12 mouse cellular contexts compared by ENCODE assay signal in genomic region chr17:88132601-88133346, GRCm38 (mm10).
A peak's percentile ranks its signal among the peaks of the same experiment; 100 is the strongest.
DNase-seq lines count a peak whose midpoint lies in the region; ATAC-seq and TF ChIP-seq lines count a peak whose summit lies in the region.
"Had no signal": no experiment of that assay in that cellular context is flagged by ENCODE, and none has a peak within 500 bp of the region (broad histone marks: within the 10 kb centered on the region; RNA-seq: fewer than 3 reads in every experiment).

No protein-coding gene starts in this region.

- no peak overlapping the region for H3K27ac ChIP-seq in liver, embryonic 11.5 days (ENCODE audit: low read depth, low read length)
- peak overlapping the region; percentile 39; the same call in 1 of the 2 replicates for H3K27ac ChIP-seq in liver, postnatal 0 days (ENCODE audit: low read depth)
- H3K27ac ChIP-seq: neural tube, embryonic 13.5 days; stomach, embryonic 15.5 days had no signal

- no peaks in the 10 kb centered on the region for H3K4me1 ChIP-seq in liver, embryonic 11.5 days (replicated peaks; ENCODE audit: control insufficient read depth, insufficient read depth, low read length)
- no peaks in the 10 kb centered on the region for H3K4me1 ChIP-seq in liver, postnatal 0 days (ENCODE audit: insufficient read depth)
- H3K4me1 ChIP-seq: neural tube, embryonic 13.5 days; stomach, embryonic 15.5 days had no signal

- no peak for TF ChIP-seq CTCF in liver, postnatal 0 days (IDR thresholded peaks at IDR 0.05; ENCODE audit: low read depth)

- WGBS in liver, embryonic 11.5 days = 67% methylated on average over 23 of the region's 23 CpGs
- 42% methylated on average over 23 of the region's 23 CpGs for WGBS in liver, postnatal 0 days (ENCODE audit: insufficient replicate concordance)

- H3K4me2 ChIP-seq in liver, embryonic 11.5 days = no peak overlapping the region
- H3K4me2 ChIP-seq in liver, postnatal 0 days (ENCODE audit: low read depth, low read length) = 0 out of 2 replicates have a peak overlapping the region, but pooled peaks have one; percentile 32
- H3K4me2 ChIP-seq: lung, embryonic 14.5 days; neural tube, embryonic 13.5 days; stomach, embryonic 15.5 days had no signal

- no peaks in the 10 kb centered on the region for H3K27me3 ChIP-seq in liver, embryonic 11.5 days (replicated peaks; ENCODE audit: control insufficient read depth, insufficient read depth, low read length)
- H3K27me3 ChIP-seq in liver, postnatal 0 days (ENCODE audit: insufficient read depth, low read length) = no peaks in the 10 kb centered on the region
- H3K27me3 ChIP-seq: neural tube, embryonic 13.5 days; stomach, embryonic 15.5 days had no signal

- 0 out of 2 replicates have a peak, but pooled peaks have one; percentile 27 for TF ChIP-seq EP300 in liver, postnatal 0 days (IDR thresholded peaks at IDR 0.05; ENCODE audit: low read depth)

- peak; percentile 41; the same call in 1 of the 2 replicates for ATAC-seq in frontal cortex, adult (ENCODE audit: low TSS enrichment)
- ATAC-seq in liver, embryonic 11.5 days (replicated peaks; ENCODE audit: low FRiP score) = no peak
- ATAC-seq in liver, postnatal 0 days = peak; percentile 73

- H3K4me3 ChIP-seq in liver, embryonic 11.5 days (ENCODE audit: low read depth, low read length) = no peak overlapping the region
- H3K4me3 ChIP-seq in liver, postnatal 0 days (ENCODE audit: low read depth, low read length) = no peak overlapping the region
- H3K4me3 ChIP-seq: neural tube, embryonic 13.5 days; stomach, embryonic 15.5 days had no signal

- DNase-seq in frontal cortex, postnatal 14 days (ENCODE audit: low spot score in 2 of 2) = no peak
- DNase-seq in liver = peak; percentile 10
- DNase-seq in liver, embryonic 11.5 days (ENCODE audit: low spot score) = no peak
- peak; percentile 32 for DNase-seq in liver, postnatal 0 days
- peak; percentile 21 for DNase-seq in thymus, postnatal 25 days
- DNase-seq in left cerebral cortex, adult 11 months (ENCODE audit: low spot score) = no peak
- DNase-seq in neural tube, embryonic 10.5 days (ENCODE audit: extremely low spot score, low spot score) = no peak
- DNase-seq: embryo, embryonic 11 days; lung, embryonic 14.5 days had no signal

- no peak overlapping the region for H3K9ac ChIP-seq in liver, embryonic 11.5 days (ENCODE audit: low read depth, low read length)
- no peak overlapping the region for H3K9ac ChIP-seq in liver, postnatal 0 days (replicated peaks)
- H3K9ac ChIP-seq: lung, embryonic 14.5 days; neural tube, embryonic 13.5 days; stomach, embryonic 15.5 days had no signal

- H3K9me3 ChIP-seq in liver, embryonic 11.5 days (ENCODE audit: control insufficient read depth, low read length) = no peaks in the 10 kb centered on the region
- H3K9me3 ChIP-seq in liver, postnatal 0 days (ENCODE audit: low read length) = no peaks in the 10 kb centered on the region
- H3K9me3 ChIP-seq: neural tube, embryonic 13.5 days; stomach, embryonic 15.5 days had no signal

- no peaks in the 10 kb centered on the region for H3K36me3 ChIP-seq in liver, embryonic 11.5 days (ENCODE audit: control insufficient read depth, insufficient read depth, low read length)
- no peaks in the 10 kb centered on the region for H3K36me3 ChIP-seq in liver, postnatal 0 days (replicated peaks; ENCODE audit: insufficient read depth, low read length)
- H3K36me3 ChIP-seq: neural tube, embryonic 13.5 days; stomach, embryonic 15.5 days had no signal

Comparison
In these comparisons a context has a peak if more than half of its experiments do, and no peak if none do; other contexts are left out.
1. DNase-seq: peak in liver (single experiment), liver, postnatal 0 days (single experiment) and thymus, postnatal 25 days (single experiment); none in frontal cortex, postnatal 14 days (0 of 2), liver, embryonic 11.5 days (single experiment), left cerebral cortex, adult 11 months (single experiment) and neural tube, embryonic 10.5 days (single experiment).